Mouse (Mus musculus) midbrain, embryonic 10.5 days (tissue): Measurements from ENCODE around the gene Ydjc. TPM values are rescaled to one million over a fixed set of nuclear protein-coding genes. Genes with fewer than 3 reads are reported as not detected.

Experiments
- DNase-seq: peaks from one replicate; pipeline ENCODE4 v3.0.0-alpha.2; 2017; ENCODE audit warnings: low spot score
- H3K27ac ChIP-seq: fragments of 300-500 bp; sonication (generic); replicated peaks from 2 replicates; pipeline ENCODE4 v1.5.1; 2016; ENCODE audit warnings: mild to moderate bottlenecking
- H3K27me3 ChIP-seq: fragments of 300-500 bp; sonication (generic); 2 replicates; pipeline ENCODE4 v1.6.1; 2016; ENCODE audit warnings: low read depth, mild to moderate bottlenecking; ENCODE audit not compliant: poor library complexity, severe bottlenecking
- H3K36me3 ChIP-seq: fragments of 300-500 bp; sonication (generic); 2 replicates; pipeline ENCODE4 v1.6.1; 2016; ENCODE audit warnings: mild to moderate bottlenecking, moderate library complexity
- H3K4me1 ChIP-seq: fragments of 300-500 bp; sonication (generic); 2 replicates; pipeline ENCODE4 v1.6.1; 2016
- H3K4me3 ChIP-seq: fragments of 300-500 bp; sonication (generic); 2 replicates; pipeline ENCODE4 v1.5.1; 2016; ENCODE audit warnings: mild to moderate bottlenecking, moderate library complexity
- H3K9me3 ChIP-seq: fragments of 300-500 bp; sonication (generic); replicated peaks from 2 replicates; pipeline ENCODE4 v1.6.1; 2016; ENCODE audit warnings: mild to moderate bottlenecking
- WGBS: fragments of 180-500 bp; shearing (Covaris S2); methylation state at CpG from one replicate; pipeline ENCODE4 v1.1.7; 2016; 5-methylcytosine and 5-hydroxymethylcytosine counted together
- polyA plus RNA-seq: library from polyadenylated mRNA; unstranded; fragments of >200 nt; fragmentation: Nextera tagmentation; extraction: Ambion mirVana; gene quantifications from 2 replicates; pipeline ENCODE4 v1.2.1, GENCODE M21; 2016

Gene Ydjc
- 5.4 and 6.8 TPM in 2 replicates for polyA plus RNA-seq

GRCm38 (mm10) chr16:17144339-17144738 lies at the start of gene Ydjc:
Ydjc (plus strand) TSS chr16:17144621.
- no peaks in the 10 kb centered on the region for H3K9me3 ChIP-seq
- peak; percentile 27 for DNase-seq
- no peak within 1 kb of the TSS for H3K27ac ChIP-seq
- no peaks in the 10 kb centered on the region for H3K36me3 ChIP-seq
- peaks cover 27% of the 10 kb centered on the region for H3K4me1 ChIP-seq
- no peak within 1 kb of the TSS for H3K4me3 ChIP-seq
- 10% methylated on average over 7 of the region's 7 CpGs for WGBS
- peaks cover 24% of the 10 kb centered on the region for H3K27me3 ChIP-seq

- Histone ChIP-seq H3K36me3 (peaks cover 100% of the 10 kb centered on the region), H3K9me3 (no peaks in the 10 kb centered on the region), H3K27ac (no peak overlapping the region), H3K4me3 (no peak overlapping the region), H3K27me3 (no peaks in the 10 kb centered on the region), H3K4me1 (no peaks in the 10 kb centered on the region)
- WGBS: 98% methylated on average over 3 of the region's 3 CpGs
- DNase-seq: no peak
Observed at GRCm38 (mm10) chr16:17096938-17097337, 47.5 kb upstream of the Ydjc start.

GRCm38 (mm10) chr16:17102630-17103220 lies 41.7 kb upstream of the Ydjc start:
- no peak for DNase-seq
- Histone ChIP-seq H3K36me3 (peaks cover 97% of the 10 kb centered on the region), H3K4me3 (no peak overlapping the region)

GRCm38 (mm10) chr16:17104600-17104999 lies 39.8 kb upstream of the Ydjc start:
- no peaks in the 10 kb centered on the region for H3K27me3 ChIP-seq
- H3K9me3 ChIP-seq: no peaks in the 10 kb centered on the region
- no peak overlapping the region for H3K4me3 ChIP-seq
- 93% methylated on average over 4 of the region's 4 CpGs for WGBS
- H3K27ac ChIP-seq: no peak overlapping the region
- peaks cover 2% of the 10 kb centered on the region for H3K4me1 ChIP-seq
- peaks cover 93% of the 10 kb centered on the region for H3K36me3 ChIP-seq
- no peak for DNase-seq

More at GRCm38 (mm10) chr16:17102630-17103220, 41.7 kb upstream of the Ydjc start:
- no peaks in the 10 kb centered on the region for H3K4me1 ChIP-seq
- no peaks in the 10 kb centered on the region for H3K9me3 ChIP-seq
- 89% methylated on average over 7 of the region's 7 CpGs for WGBS
- no peak overlapping the region for H3K27ac ChIP-seq
- no peaks in the 10 kb centered on the region for H3K27me3 ChIP-seq

GRCm38 (mm10) chr16:17110771-17111743 lies 33.4 kb upstream of the Ydjc start, which contains the start of gene Ppil2:
Ppil2 (minus strand) TSS chr16:17111257.
- Histone ChIP-seq H3K9me3 (no peaks in the 10 kb centered on the region), H3K36me3 (peaks cover 67% of the 10 kb centered on the region), H3K4me3 (peak within 1 kb of the TSS; percentile 89), H3K27ac (peak within 1 kb of the TSS; percentile 82), H3K4me1 (peaks cover 11% of the 10 kb centered on the region), H3K27me3 (no peaks in the 10 kb centered on the region)
- DNase-seq: peak; percentile 75
- 10% methylated on average over 38 of the region's 38 CpGs for WGBS

GRCm38 (mm10) chr16:17117309-17117799 lies 27.1 kb upstream of the Ydjc start:
- Histone ChIP-seq H3K4me3 (no peak overlapping the region), H3K36me3 (peaks cover 99% of the 10 kb centered on the region), H3K27me3 (no peaks in the 10 kb centered on the region), H3K4me1 (peaks cover 15% of the 10 kb centered on the region), H3K9me3 (no peaks in the 10 kb centered on the region), H3K27ac (no peak overlapping the region)
- 93% methylated on average over 5 of the region's 5 CpGs for WGBS
- DNase-seq: no peak

- peaks cover 69% of the 10 kb centered on the region for H3K36me3 ChIP-seq
- no peaks in the 10 kb centered on the region for H3K27me3 ChIP-seq
- 45% methylated on average over 14 of the region's 14 CpGs for WGBS
- H3K27ac ChIP-seq: 0 out of 2 replicates have a peak overlapping the region, but pooled peaks have one; percentile 33
- peak overlapping the region; percentile 35 for H3K4me3 ChIP-seq
- H3K4me1 ChIP-seq: peaks cover 43% of the 10 kb centered on the region
- no peaks in the 10 kb centered on the region for H3K9me3 ChIP-seq
- DNase-seq: peak; percentile 18
Observed at GRCm38 (mm10) chr16:17121569-17121968, 22.9 kb upstream of the Ydjc start.

- H3K4me1 ChIP-seq: peaks cover 43% of the 10 kb centered on the region
- H3K27me3 ChIP-seq: no peaks in the 10 kb centered on the region
- under 1% methylated on average over 22 of the region's 22 CpGs for WGBS
- DNase-seq: peak; percentile 88
- peaks cover 42% of the 10 kb centered on the region for H3K36me3 ChIP-seq
- peak overlapping the region; percentile 93 for H3K27ac ChIP-seq
- peak overlapping the region; percentile 72 for H3K4me3 ChIP-seq
- no peaks in the 10 kb centered on the region for H3K9me3 ChIP-seq
Observed at GRCm38 (mm10) chr16:17124119-17124870, 20.1 kb upstream of the Ydjc start.

- Histone ChIP-seq H3K4me1 (peaks cover 43% of the 10 kb centered on the region), H3K36me3 (peaks cover 41% of the 10 kb centered on the region), H3K9me3 (no peaks in the 10 kb centered on the region), H3K27ac (peak within 1 kb of the TSS; percentile 93), H3K4me3 (peak within 1 kb of the TSS; percentile 72), H3K27me3 (no peaks in the 10 kb centered on the region)
- under 1% methylated on average over 25 of the region's 25 CpGs for WGBS
- DNase-seq: peak; percentile 90
Observed at GRCm38 (mm10) chr16:17124871-17125520, 19.4 kb upstream of the Ydjc start, which contains the start of gene 2610318N02Rik. 2610318N02Rik (minus strand) TSS chr16:17125167.

- peak; percentile 34 for DNase-seq
- peaks cover 25% of the 10 kb centered on the region for H3K36me3 ChIP-seq
- no peaks in the 10 kb centered on the region for H3K9me3 ChIP-seq
- no peaks in the 10 kb centered on the region for H3K27me3 ChIP-seq
- no peak overlapping the region for H3K27ac ChIP-seq
- H3K4me1 ChIP-seq: peaks cover 46% of the 10 kb centered on the region
- WGBS: 89% methylated on average over 1 of the region's 1 CpGs
- no peak overlapping the region for H3K4me3 ChIP-seq
Observed at GRCm38 (mm10) chr16:17127292-17127691, 17.1 kb upstream of the Ydjc start.

GRCm38 (mm10) chr16:17131191-17132088 lies 13.0 kb upstream of the Ydjc start:
- peaks cover 13% of the 10 kb centered on the region; the same call in 1 of the 2 replicates for H3K36me3 ChIP-seq
- peaks cover 26% of the 10 kb centered on the region for H3K4me1 ChIP-seq
- 4% methylated on average over 43 of the region's 43 CpGs for WGBS
- no peaks in the 10 kb centered on the region for H3K27me3 ChIP-seq
- peak overlapping the region; percentile 83 for H3K4me3 ChIP-seq
- H3K9me3 ChIP-seq: no peaks in the 10 kb centered on the region
- DNase-seq: no peak
- H3K27ac ChIP-seq: peak overlapping the region; percentile 92
